Mouse (Mus musculus) heart, postnatal 4 days (tissue): ENCODE data around the gene Narfl. TPM values are rescaled to one million over a fixed set of nuclear protein-coding genes. Genes with fewer than 3 reads are reported as not detected.

Experiments used
- DNase-seq: peaks from one replicate; pipeline ENCODE4 v3.0.0; 2021
- microRNA-seq, 2 experiments: library from miRNA; unstranded; fragments of <30 nt; microRNA quantifications; one replicate each; pipeline ENCODE4 v1.2.0; 2021 to 2022
- total RNA-seq, 2 experiments: library from RNA; stranded (reverse); gene quantifications; 2 replicates each; pipeline ENCODE4 v1.2.3; 2021

The Narfl gene
- total RNA-seq, 2 experiments from 2014 or later = 41.7 to 46.9 TPM

DNA sequence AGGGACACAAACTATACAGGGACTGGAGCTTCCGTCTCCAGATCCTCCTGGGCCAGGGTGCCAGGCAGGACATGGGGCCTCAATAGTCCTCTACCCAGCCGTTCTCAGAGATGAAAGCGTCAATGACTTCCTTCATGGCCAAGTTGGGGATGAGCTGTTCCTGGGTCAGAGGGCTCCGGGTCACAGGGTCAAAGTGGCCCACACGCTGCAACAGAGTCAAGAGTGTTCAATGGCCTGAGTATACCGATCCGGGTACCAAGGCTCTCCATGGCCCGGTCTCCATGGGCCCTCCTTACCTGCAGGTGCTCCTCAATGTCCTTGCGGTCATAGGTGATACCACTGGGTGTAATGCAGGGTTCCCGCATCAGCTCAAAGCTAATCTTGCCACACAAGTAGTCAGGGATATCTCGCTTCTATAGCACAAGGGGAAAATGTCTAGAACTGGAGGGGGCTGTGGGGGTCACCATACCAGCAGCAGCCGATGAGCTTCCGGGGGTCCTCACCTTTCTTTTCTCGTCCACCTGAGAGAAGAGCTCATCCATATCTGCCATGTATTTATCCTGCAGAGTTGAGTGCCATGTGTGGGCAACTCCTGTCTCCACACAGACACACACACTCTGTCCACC is 57.3 kb downstream of the Narfl start:
- DNase-seq = no peak

- DNase-seq = peak; percentile 47
Observed at GRCm38 (mm10) chr17:25831451-25832281, 58.1 kb downstream of the Narfl start.

- DNase-seq = peak; percentile 100
Observed at GRCm38 (mm10) chr17:25832436-25833290, 59.1 kb downstream of the Narfl start.

Small RNA genes lying within 50 kb of the gene (microRNA-seq; reads per million reads assigned to microRNA genes)
- gene Gm25083 = 0 reads per million in 2 experiments
- 1.4 to 2.1 reads per million in 2 experiments for gene Mir3082
- 2.4 to 4.1 reads per million in 2 experiments for gene Mir6966

Other genes with a start within 250 kb of the Narfl start
- under 1 TPM; 0.45 to 0.48 TPM for gene Sox8, start 203.1 kb upstream of the Narfl start, total RNA-seq
- gene Lmf1, start 194.7 kb upstream of the Narfl start, total RNA-seq = 10 to 100 TPM; 26.2 to 27.6 TPM
- 1 to 10 TPM in 1 of 2 experiments, not detected in 1; 2.3 TPM for gene Gng13, start 56.6 kb upstream of the Narfl start, total RNA-seq
- 10 to 100 TPM; 12.6 to 13.6 TPM for gene Chtf18, start 46.4 kb upstream of the Narfl start, total RNA-seq
- 1 to 10 TPM; 5.4 to 6.6 TPM for gene Rpusd1, start 46.1 kb upstream of the Narfl start, total RNA-seq
- gene Mslnl, start 37.7 kb upstream of the Narfl start, total RNA-seq = not detected
- gene Msln, start 19.4 kb upstream of the Narfl start, total RNA-seq = 10 to 100 TPM; 38.4 to 43.3 TPM
- 10 to 100 TPM; 27.8 to 29.4 TPM for gene Haghl, start 11.9 kb downstream of the Narfl start, total RNA-seq
- not detected for gene Ccdc78, start 12.8 kb downstream of the Narfl start, total RNA-seq
- 10 to 100 TPM; 41.0 to 44.2 TPM for gene Fam173a, start 19.1 kb downstream of the Narfl start, total RNA-seq
- 1 to 10 TPM in 1 of 2 experiments, under 1 TPM in 1; 0.86 to 1.2 TPM for gene AC134908.4, start 21.9 kb downstream of the Narfl start, total RNA-seq
- 10 to 100 TPM; 48.4 to 49.3 TPM for gene Metrn, start 23.4 kb downstream of the Narfl start, total RNA-seq
- gene Fbxl16, start 35.3 kb downstream of the Narfl start, total RNA-seq = 1 to 10 TPM in 1 of 2 experiments, under 1 TPM in 1; 0.93 to 1.2 TPM
- gene Wdr24, start 49.9 kb downstream of the Narfl start, total RNA-seq = 10 to 100 TPM in 1 of 2 experiments, 1 to 10 TPM in 1; 10.0 to 12.3 TPM
- 10 to 100 TPM; 34.7 to 37.4 TPM for gene Jmjd8, start 55.1 kb downstream of the Narfl start, total RNA-seq
- gene Stub1, start 59.6 kb downstream of the Narfl start, total RNA-seq = 100 to 1,000 TPM; 149 to 158 TPM
- 1 to 10 TPM; 2.0 to 2.5 TPM for gene Rhbdl1, start 63.5 kb downstream of the Narfl start, total RNA-seq
- gene Gm20683, start 68.0 kb downstream of the Narfl start, total RNA-seq = 1 to 10 TPM; 1.8 to 2.6 TPM
- gene Rhot2, start 71.1 kb downstream of the Narfl start, total RNA-seq = 10 to 100 TPM; 77.1 to 78.4 TPM
- gene Wdr90, start 87.7 kb downstream of the Narfl start, total RNA-seq = 10 to 100 TPM; 14.4 to 15.1 TPM
- 100 to 1,000 TPM; 195 to 217 TPM for gene Mcrip2, start 95.0 kb downstream of the Narfl start, total RNA-seq
- gene Mettl26, start 101.3 kb downstream of the Narfl start, total RNA-seq = 10 to 100 TPM; 10.8 to 11.7 TPM
- gene Wfikkn1, start 107.1 kb downstream of the Narfl start, total RNA-seq = 1 to 10 TPM in 1 of 2 experiments, under 1 TPM in 1; 0.70 to 1.1 TPM
- 10 to 100 TPM; 16.1 to 16.6 TPM for gene Rab40c, start 146.0 kb downstream of the Narfl start, total RNA-seq
- 10 to 100 TPM; 86.0 to 89.4 TPM for gene Pigq, start 171.2 kb downstream of the Narfl start, total RNA-seq
- not detected for gene Nhlrc4, start 171.2 kb downstream of the Narfl start, total RNA-seq
- not detected for gene A930017K11Rik, start 178.8 kb downstream of the Narfl start, total RNA-seq
- 10 to 100 TPM; 13.0 to 16.7 TPM for gene Capn15, start 212.0 kb downstream of the Narfl start, total RNA-seq